Mouse (Mus musculus) adipose tissue, adult 10 weeks (tissue): ENCODE data around the gene Tomm7. TPM values are rescaled to one million over a fixed set of nuclear protein-coding genes. Genes with fewer than 3 reads are reported as not detected.

Experiments used
- polyA plus RNA-seq: library from polyadenylated mRNA; stranded (reverse); fragments of 350-450 nt; fragmentation: Illumina TruSeq; extraction: RNeasy Lipid Tissue Mini Kit (QIAGEN cat#74804); gene quantifications from one replicate; pipeline ENCODE4 v1.2.3, GENCODE M21; 2014; ENCODE audit warnings: low read depth, low replicate concordance

The Tomm7 gene
- 106 TPM for polyA plus RNA-seq

DNA sequence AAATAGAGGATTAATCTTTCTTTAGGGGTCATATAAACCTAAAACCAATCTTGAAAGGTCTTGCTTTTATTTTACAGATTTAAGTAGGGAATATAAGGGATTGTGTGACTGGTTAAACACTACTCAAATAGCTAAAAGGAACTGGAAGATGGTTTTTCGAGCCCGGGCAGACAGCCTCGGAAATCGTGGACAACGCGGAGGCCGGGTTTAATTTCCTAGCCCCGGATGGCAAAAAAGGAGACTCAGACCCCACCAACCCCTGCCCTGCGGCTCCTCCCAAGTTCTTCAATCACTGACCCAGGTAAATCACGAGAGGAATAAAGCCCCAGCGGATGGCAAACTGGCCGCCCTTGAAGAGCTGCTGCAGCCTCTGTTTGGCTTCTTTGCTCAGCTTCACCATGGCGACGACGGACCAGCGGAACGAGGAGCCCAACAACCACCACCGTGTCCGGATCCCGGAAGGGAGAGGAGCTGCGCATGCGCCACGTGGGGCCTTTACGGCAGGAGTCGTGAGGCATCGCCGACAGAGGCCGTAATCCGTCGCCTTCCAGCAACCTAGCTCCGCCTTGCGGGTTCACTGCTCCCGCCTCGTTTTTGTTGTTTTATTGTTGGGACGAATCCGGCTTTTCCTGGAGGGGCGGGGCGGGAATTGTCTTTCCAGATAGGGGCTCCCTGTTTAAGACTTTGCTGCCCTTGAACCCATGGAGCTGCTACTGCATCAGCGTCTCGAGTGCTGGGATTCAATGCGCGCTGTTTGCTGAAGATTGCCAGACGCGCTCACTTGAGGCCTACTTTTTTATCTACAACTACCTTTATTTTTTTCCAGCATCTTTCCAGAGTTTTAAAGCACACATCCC, at the start of gene Tomm7:
Gene Tomm7 (minus strand): TSS at position 488 of the 857 bp plus-strand sequence.

Other genes starting within 250 kb of the Tomm7 start
- gene Srpk2, start 159.5 kb downstream of the Tomm7 start, polyA plus RNA-seq = 36.1 TPM
- 17.3 TPM for gene Pus7, start 60.5 kb downstream of the Tomm7 start, polyA plus RNA-seq
- 20.7 TPM for gene Rint1, start 56.5 kb downstream of the Tomm7 start, polyA plus RNA-seq
- gene Fam126a, start 186.5 kb upstream of the Tomm7 start, polyA plus RNA-seq = 8.6 TPM